Mouse (Mus musculus) c-Kit-positive CD71-positive TER-119-positive erythroid progenitor cells, embryonic 14.5 days (primary cell): ENCODE results near the gene Gm20388.

Source experiments
- DNase-seq: peaks from one replicate; pipeline ENCODE4 v3.0.0-alpha.2; 2013; ENCODE audit warnings: low spot score

Gm20388 gene

DNA sequence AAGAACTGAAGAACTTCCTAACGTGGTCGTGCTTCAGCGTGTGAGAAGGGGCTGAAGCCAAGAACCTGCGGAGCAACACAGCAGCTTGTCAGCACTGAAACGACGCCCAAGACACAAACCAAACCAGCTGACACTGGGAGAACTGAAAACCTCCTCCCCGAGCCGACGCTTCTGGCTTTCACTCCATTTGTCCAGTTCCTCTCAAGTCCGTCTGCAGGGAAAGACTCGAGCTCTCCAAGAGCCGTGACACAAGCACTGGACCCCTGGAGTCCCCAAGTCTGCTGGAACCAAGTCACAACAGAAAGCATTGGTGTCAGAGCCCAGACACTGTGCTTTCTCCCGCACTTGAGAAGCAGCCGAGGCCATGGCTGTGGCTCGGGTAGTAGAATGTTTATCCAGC is 1698.6 kb downstream of the Gm20388 start:
- DNase-seq, result no peak

GRCm38 (mm10) chr8:121609916-121610315 is 1699.3 kb downstream of the Gm20388 start:
- DNase-seq, result no peak

GRCm38 (mm10) chr8:121613419-121613818 is 1702.8 kb downstream of the Gm20388 start:
- no peak for DNase-seq

- DNase-seq, result no peak
Observed at GRCm38 (mm10) chr8:121619401-121619995, 1708.9 kb downstream of the Gm20388 start.

DNA sequence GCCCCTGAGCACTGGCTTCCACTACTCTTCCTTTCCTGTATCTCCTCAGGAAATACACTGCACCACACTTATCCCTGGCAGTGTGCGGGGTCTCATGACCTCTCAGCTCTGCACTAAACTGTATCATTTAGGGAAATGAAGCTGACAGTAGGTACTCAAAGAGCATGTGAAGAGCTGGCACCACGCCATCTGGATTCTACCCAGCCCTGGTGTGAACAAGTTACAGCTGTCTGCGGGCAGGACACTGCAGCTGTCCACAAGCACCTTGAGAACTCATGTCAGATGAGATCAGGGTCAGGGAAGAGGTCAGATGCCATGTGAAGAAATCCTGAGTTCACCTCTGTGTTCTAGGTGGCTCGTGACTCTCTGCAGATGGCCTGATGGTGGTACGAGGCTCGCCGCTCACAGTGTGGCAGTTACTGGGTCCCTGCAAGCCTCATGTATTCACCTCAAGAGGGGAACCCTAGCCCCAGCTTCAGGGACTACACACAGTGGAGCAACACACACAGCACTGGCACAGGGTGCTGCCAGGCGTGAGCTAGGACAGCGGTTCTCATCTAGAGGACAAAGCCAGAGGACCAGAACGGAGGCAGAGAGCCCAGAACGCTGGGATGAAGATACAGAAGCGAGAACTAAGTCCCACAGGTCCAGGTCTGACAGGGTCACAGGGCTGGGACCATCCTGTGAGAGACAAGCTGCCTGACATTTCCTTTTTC is 1710.3 kb downstream of the Gm20388 start:
- no peak for DNase-seq

DNA sequence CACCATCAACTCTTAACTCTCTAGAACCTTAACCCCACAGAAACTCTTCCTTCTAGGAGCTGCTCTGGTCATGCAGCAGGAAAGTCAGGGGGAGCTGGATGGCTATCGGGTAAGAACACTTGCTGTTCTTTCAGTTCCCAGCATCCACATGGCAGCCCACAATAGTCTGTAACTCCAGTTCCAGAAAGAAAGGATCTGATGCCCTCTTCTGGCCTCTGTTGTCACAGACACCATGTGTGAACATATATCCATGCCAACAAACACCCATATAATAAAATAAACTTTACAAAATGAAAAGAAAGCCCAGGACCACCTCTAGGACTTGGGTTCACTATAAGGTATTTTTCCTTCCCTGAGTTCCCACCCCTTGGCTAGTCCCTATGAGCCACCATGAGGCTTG is 1711.2 kb downstream of the Gm20388 start:
- no peak for DNase-seq

- DNase-seq, result no peak
Observed at GRCm38 (mm10) chr8:121623043-121623442, 1712.4 kb downstream of the Gm20388 start.

GRCm38 (mm10) chr8:121628681-121629080 is 1718.0 kb downstream of the Gm20388 start:
- DNase-seq, result no peak

GRCm38 (mm10) chr8:121631645-121632071 is 1721.0 kb downstream of the Gm20388 start:
- DNase-seq, result no peak

GRCm38 (mm10) chr8:121632401-121632800 is 1721.8 kb downstream of the Gm20388 start:
- DNase-seq, result no peak

GRCm38 (mm10) chr8:121635534-121635933 is 1724.9 kb downstream of the Gm20388 start:
- DNase-seq, result no peak

GRCm38 (mm10) chr8:121636180-121636579 is 1725.5 kb downstream of the Gm20388 start:
- DNase-seq, result no peak

DNA sequence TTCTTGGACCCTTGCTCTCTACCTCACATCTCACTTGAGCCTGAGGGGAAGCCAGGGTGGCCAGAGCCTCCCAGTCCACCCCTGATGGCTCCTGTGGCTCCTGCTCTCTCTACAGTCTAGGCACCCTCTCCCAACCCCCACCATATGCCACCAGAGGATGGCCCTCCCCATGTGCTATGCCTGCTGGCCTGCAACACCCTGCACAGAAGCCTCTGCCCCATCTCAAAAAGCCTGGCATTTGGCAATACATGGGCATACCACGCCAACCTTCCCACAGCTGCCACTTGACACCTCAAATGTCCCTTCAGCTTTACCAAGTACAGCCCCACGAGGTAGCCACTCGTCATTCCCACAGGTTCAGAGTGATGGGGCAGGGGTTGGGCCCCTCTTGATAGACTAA is 1732.2 kb downstream of the Gm20388 start:
- DNase-seq, result no peak

DNA sequence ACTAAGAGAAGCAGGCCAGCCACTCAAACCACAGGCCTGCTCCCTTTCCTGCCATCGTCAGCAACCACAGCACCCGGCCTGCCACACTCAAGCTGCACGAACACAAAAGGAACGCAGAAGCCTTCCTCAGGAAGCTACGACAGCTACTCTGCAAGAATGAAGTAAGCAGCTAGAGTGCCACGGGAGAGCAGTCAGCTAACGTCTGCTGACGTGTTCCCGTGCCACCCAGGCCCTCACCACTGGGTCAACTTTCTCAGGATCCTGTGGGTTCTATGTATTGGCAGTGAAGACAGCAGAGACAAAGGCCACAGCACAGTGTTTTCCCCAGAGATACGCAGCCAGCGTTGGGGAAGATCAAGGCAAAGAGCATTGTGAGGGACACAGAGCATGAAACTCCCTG is 1732.7 kb downstream of the Gm20388 start:
- no peak for DNase-seq

DNA sequence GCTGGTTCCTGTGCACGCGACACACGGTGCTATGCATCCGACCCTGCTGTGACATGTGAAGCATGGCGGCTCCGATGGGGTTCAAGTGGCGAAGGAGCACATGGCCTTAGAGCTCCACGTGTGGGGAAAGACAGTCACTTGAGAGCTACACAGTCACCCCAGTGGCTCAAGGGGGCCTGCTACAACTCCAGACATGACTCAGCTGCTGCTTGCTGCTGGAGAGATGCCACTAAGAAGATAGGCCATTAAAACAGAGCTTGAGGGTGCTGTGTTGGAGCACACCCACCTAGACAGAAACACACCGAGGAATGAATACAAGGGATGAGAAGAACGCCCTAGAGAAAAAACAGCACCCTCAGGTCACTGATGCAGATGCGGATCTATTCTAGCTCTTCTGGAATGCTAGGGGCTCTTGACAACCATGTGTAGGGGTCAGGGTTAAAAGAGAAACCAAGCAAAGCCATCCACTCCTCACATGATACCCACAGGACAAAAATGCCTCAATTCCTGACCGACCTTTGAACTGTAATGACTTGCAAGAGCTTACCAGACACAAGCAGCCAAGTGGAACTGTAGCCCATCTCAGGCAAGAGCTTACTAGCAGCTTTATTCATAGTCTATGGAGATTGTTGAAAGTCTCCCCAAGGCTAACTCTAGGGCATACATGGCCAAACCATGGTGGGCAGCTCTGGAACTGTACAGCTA is 1737.0 kb downstream of the Gm20388 start:
- no peak for DNase-seq

- no peak for DNase-seq
Observed at GRCm38 (mm10) chr8:121648451-121648850, 1737.8 kb downstream of the Gm20388 start.

GRCm38 (mm10) chr8:121649423-121649822 is 1738.8 kb downstream of the Gm20388 start:
- DNase-seq, result no peak

- no peak for DNase-seq
Observed at GRCm38 (mm10) chr8:121649904-121650303, 1739.3 kb downstream of the Gm20388 start.

DNA sequence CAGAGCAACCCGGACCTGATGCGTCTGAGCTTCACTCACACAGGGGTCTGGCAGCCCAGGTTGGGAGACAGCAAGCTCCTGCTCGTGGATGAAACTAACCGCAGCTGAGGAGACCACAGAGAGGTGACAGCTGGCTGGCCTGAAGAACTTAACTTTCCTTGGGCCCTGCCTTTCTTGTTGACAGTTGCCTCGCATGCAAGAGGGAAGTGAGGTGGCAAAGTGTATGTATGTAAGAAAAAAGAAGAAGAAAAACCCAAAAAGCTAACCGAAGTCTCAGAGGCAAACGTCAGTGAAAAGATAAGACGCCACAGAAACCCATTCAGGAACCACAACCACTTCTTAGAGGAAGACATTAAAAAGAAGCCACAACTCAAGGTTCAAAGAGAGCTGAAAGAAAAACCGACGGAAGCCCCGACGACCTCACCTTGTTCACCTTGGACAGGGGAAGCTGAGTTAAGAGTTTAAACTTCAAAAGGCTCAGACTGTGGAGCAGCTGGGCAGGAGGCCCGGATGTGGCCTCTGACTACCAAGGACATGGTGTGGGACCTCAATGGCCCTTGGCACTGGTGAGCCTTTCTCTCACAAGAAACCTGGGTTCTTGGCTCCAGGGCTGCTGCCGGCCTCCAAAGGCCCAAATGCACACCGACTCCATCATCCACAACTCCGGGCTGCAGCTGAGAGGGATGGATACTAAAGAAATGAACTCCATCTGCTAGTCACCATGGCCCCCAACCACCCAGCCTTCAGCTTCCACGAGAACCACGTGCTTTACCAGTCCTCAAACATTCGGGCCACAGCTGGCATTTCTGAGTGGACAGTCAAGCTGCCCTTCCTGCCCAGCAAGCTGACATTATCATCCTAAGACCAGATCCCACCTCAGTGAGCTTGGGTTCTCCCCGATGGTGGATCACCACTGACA is 1740.0 kb downstream of the Gm20388 start:
- no peak for DNase-seq

DNA sequence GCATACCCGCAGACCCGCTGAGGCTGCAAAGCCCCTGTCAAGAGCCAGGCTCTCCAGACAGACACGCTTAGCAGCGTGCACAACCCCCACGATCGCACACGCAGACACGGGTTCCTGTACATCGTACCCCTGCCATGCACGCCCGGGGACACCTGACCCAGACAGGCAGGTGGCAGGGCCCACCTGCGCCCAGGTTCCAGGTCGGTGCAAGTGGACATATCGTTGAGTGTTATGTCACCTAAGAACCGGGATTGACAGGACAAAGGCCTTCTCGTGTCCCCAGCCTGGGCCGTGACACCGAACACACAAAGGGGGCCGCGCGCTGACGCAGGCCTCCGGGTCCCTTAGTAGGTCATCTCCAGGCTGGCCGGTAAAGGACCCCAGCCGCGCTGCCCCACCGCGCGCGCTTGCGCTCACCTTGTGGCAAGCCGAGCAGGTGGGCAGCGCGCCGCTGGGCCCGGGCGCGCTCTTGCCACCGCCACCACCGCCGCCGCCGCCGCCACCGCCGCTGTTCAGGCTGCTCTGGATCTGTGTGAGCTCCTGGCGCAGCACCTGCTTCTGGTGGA is 1740.8 kb downstream of the Gm20388 start:
- DNase-seq, result no peak

DNA sequence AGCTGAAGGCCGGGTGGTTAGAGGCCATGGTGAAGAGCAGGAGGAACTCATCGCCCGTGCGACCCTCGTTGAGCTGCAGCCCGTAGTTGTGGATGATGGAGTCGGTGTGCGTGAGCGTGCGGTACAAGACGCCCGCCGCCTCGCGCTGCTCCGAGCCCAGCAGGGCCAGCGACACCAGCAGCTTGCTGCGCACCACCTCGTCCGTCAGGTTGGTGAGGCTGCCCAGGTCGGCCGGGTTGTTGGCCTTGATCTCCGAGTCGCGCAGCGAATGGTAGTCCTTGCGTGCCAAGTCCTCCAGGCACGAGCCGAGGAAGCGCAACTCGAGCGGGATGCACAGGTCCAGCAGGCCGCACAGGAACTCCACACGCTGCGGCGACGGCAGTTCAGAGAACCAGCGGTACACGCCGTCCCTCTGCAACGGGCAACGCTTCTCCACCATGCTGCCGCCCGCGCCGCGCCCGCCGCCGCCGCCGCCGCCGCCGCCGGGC is 1741.3 kb downstream of the Gm20388 start:
- DNase-seq, result no peak
